In the genomic region with DNA sequence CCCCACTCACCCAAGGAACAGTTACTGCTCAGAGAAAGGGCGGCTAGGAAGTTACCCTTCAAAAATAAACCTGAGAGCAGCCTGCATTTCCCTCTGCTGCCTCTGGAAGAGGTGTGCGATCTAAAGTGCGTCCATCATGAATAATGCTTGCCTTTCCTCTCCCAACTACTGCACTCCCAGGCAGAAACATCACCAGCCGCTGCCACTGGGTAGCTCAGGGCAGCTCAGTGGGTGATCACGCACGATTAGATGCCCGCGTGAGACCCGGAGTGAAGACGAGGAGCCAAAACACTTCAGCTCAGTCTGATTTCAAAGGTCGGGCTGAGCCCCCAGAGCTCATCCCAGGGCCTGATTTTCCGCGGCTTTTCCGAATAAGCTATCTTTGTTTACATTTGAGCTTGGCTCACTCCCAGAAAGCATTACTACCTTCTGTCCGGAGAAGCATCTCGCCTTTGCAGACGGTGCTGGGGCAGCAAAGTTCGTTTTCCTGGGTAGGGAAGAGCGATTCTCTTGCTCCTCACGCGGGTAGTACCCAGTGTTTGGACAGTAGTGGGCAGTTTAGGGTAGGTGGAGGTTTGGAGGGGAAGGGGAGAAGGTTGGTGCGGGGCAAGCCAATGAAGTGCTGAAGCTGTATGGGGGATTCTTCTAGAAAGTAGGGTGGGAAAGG, we compare ENCODE assay signal across 8 mouse cellular contexts. TPM values are rescaled to one million over a fixed set of nuclear protein-coding genes. Genes with fewer than 3 reads are reported as not detected.
DNase-seq lines count a peak whose midpoint lies in the region; ATAC-seq and TF ChIP-seq lines count a peak whose summit lies in the region.

Spats2l (plus strand) TSS at position 162 of the 667 bp plus-strand sequence.

- no peaks in the 10 kb centered on the region for H3K36me3 ChIP-seq in forebrain, embryonic 10.5 days (replicated peaks)
- H3K36me3 ChIP-seq in heart, postnatal 0 days (replicated peaks; ENCODE audit: control insufficient read depth, insufficient read depth, low read length), result no peaks in the 10 kb centered on the region
- no peaks in the 10 kb centered on the region for H3K36me3 ChIP-seq in liver, embryonic 16.5 days (ENCODE audit: control insufficient read depth, insufficient read depth)

- intact Hi-C loops in gastrocnemius, adult 2 months (cut with DNase I), result loop anchor here (5.0 to 10.0 kb wide), 2 partner anchors 171 to 337 kb away; no protein-coding TSS in a partner anchor

- 0 out of 2 replicates have a peak, but pooled peaks have one; percentile 29 for TF ChIP-seq EP300 in heart, postnatal 0 days (IDR thresholded peaks at IDR 0.05; ENCODE audit: low read depth)

- peak; percentile 45 for TF ChIP-seq CTCF in gastrocnemius, adult 2 months (IDR thresholded peaks at IDR 0.05)
- TF ChIP-seq CTCF in heart, postnatal 0 days (IDR thresholded peaks at IDR 0.05; ENCODE audit: low read depth), result peak; percentile 41
- peak; percentile 21; the same call in 1 of the 2 replicates for TF ChIP-seq CTCF in olfactory bulb, adult 2 months (IDR thresholded peaks at IDR 0.05; ENCODE audit: insufficient read depth, low read depth, low read length)

- peak within 1 kb of the TSS; percentile 82 for H3K4me3 ChIP-seq in gastrocnemius, adult 2 months
- peak within 1 kb of the TSS; percentile 87 for H3K4me3 ChIP-seq in forebrain, embryonic 10.5 days
- H3K4me3 ChIP-seq in heart, postnatal 0 days (ENCODE audit: low read depth, low read length), result peak within 1 kb of the TSS; percentile 82
- peak within 1 kb of the TSS; percentile 61 for H3K4me3 ChIP-seq in liver, embryonic 16.5 days (ENCODE audit: low read depth, low read length)
- H3K4me3 ChIP-seq in olfactory bulb, adult 2 months (ENCODE audit: insufficient read depth, low read depth, low read length), result peak within 1 kb of the TSS; percentile 95

- peak within 1 kb of the TSS; percentile 88 for H3K4me2 ChIP-seq in heart, postnatal 0 days (ENCODE audit: low read depth, low read length)
- H3K4me2 ChIP-seq in liver, embryonic 16.5 days (ENCODE audit: low read depth, low read length), result peak within 1 kb of the TSS; percentile 50

- peak; percentile 17 for DNase-seq in gastrocnemius, adult 2 months
- no peak for DNase-seq in gastrocnemius, adult 8-10 months (ENCODE audit: low spot score in 2 of 2)
- DNase-seq in forebrain, embryonic 10.5 days (ENCODE audit: extremely low spot score, low spot score), result peak; percentile 69
- peak; percentile 82 for DNase-seq in heart, postnatal 0 days (ENCODE audit: low spot score)
- DNase-seq in kidney, postnatal 36 days, result peak; percentile 36 to 57
- DNase-seq in urinary bladder, postnatal 36 days (ENCODE audit: low spot score in 2 of 2), result peak; percentile 23 to 44

- ATAC-seq in heart, postnatal 0 days (ENCODE audit: insufficient read depth, low read depth), result peak; percentile 59
- ATAC-seq in liver, embryonic 16.5 days (ENCODE audit: low read depth), result peak; percentile 37

- peak within 1 kb of the TSS; percentile 93 for H3K9ac ChIP-seq in heart, postnatal 0 days (replicated peaks; ENCODE audit: low read depth, low read length)
- peak within 1 kb of the TSS; percentile 58 for H3K9ac ChIP-seq in liver, embryonic 16.5 days (ENCODE audit: low read depth, low read length)

- H3K27ac ChIP-seq in gastrocnemius, adult 2 months, result peak within 1 kb of the TSS; percentile 90
- peak within 1 kb of the TSS; percentile 95 for H3K27ac ChIP-seq in forebrain, embryonic 10.5 days
- peak within 1 kb of the TSS; percentile 91 for H3K27ac ChIP-seq in heart, postnatal 0 days (ENCODE audit: low read depth)
- peak within 1 kb of the TSS; percentile 79 for H3K27ac ChIP-seq in liver, embryonic 16.5 days (ENCODE audit: low read length)
- peak within 1 kb of the TSS; percentile 60 for H3K27ac ChIP-seq in olfactory bulb, adult 2 months (ENCODE audit: insufficient read depth, low read depth, low read length)

- H3K27me3 ChIP-seq in forebrain, embryonic 10.5 days (ENCODE audit: poor library complexity, severe bottlenecking), result peaks cover 33% of the 10 kb centered on the region
- H3K27me3 ChIP-seq in heart, postnatal 0 days (ENCODE audit: control insufficient read depth, insufficient read depth, low read length), result no peaks in the 10 kb centered on the region
- peaks cover 22% of the 10 kb centered on the region for H3K27me3 ChIP-seq in liver, embryonic 16.5 days (ENCODE audit: control insufficient read depth, insufficient read depth, low read depth, low read length)

- no peaks in the 10 kb centered on the region for H3K9me3 ChIP-seq in forebrain, embryonic 10.5 days
- H3K9me3 ChIP-seq in heart, postnatal 0 days (replicated peaks; ENCODE audit: control insufficient read depth, low read length), result no peaks in the 10 kb centered on the region
- no peaks in the 10 kb centered on the region for H3K9me3 ChIP-seq in liver, embryonic 16.5 days (replicated peaks; ENCODE audit: control insufficient read depth, low read length)

- under 1% methylated on average over 22 of the region's 22 CpGs for WGBS in forebrain, embryonic 10.5 days
- WGBS in heart, postnatal 0 days, result under 1% methylated on average over 22 of the region's 22 CpGs
- under 1% methylated on average over 22 of the region's 22 CpGs for WGBS in liver, embryonic 16.5 days (ENCODE audit: insufficient replicate concordance)
- 1% methylated on average over 22 of the region's 22 CpGs for WGBS in olfactory bulb, adult 2 months

- TF ChIP-seq POLR2A in olfactory bulb, adult 2 months (IDR thresholded peaks at IDR 0.05; ENCODE audit: insufficient read depth, low read depth, low read length), result no peak

- peaks cover 38% of the 10 kb centered on the region for H3K4me1 ChIP-seq in forebrain, embryonic 10.5 days
- H3K4me1 ChIP-seq in heart, postnatal 0 days (ENCODE audit: control insufficient read depth, insufficient read depth), result no peaks in the 10 kb centered on the region
- H3K4me1 ChIP-seq in liver, embryonic 16.5 days (ENCODE audit: control insufficient read depth, low read depth, low read length), result no peaks in the 10 kb centered on the region
- no peaks in the 10 kb centered on the region for H3K4me1 ChIP-seq in olfactory bulb, adult 2 months (ENCODE audit: control insufficient read depth, insufficient read depth, low read length)

RNA-seq across cellular contexts. Expression of gene Spats2l, which starts in this region (rescaled TPM):
- 1 to 10 TPM; 2.0 to 4.8 TPM for total RNA-seq in gastrocnemius, adult 2 months (2021)
- 1 to 10 TPM; 1.6 to 2.3 (median 2.1) TPM for total RNA-seq in gastrocnemius, adult 8-10 months (2022)
- 19.0 and 19.9 TPM in 2 replicates for polyA plus RNA-seq in forebrain, embryonic 10.5 days (2016; fragmentation: Nextera tagmentation; extraction: Ambion mirVana)
- 12.5 and 14.1 TPM in 2 replicates for total RNA-seq in heart, postnatal 0 days (2014; rRNA removed; ENCODE audit: low replicate concordance)
- polyA plus RNA-seq in heart, postnatal 0 days (2015; fragmentation: Nextera tagmentation; extraction: Ambion mirVana), result 48.7 and 50.6 TPM in 2 replicates
- 7.6 and 8.4 TPM in 2 replicates for polyA plus RNA-seq in liver, embryonic 16.5 days (2015; fragmentation: Nextera tagmentation; extraction: Ambion mirVana)
- not detected in 2 replicates for polyA plus RNA-seq in olfactory bulb, adult 2 months (2012; ENCODE audit: insufficient read depth, insufficient read length, low replicate concordance, missing spikeins)

Comparison
In these comparisons a context has a peak if more than half of its experiments do, and no peak if none do; other contexts are left out.
1. DNase-seq: peak in gastrocnemius, adult 2 months (single experiment), forebrain, embryonic 10.5 days (single experiment), heart, postnatal 0 days (single experiment), kidney, postnatal 36 days (2 of 2) and urinary bladder, postnatal 36 days (2 of 2); none in gastrocnemius, adult 8-10 months (0 of 2).
2. Peak in every context shown above with its lines, with median percentiles within 50 percentile points of each other: H3K27ac ChIP-seq, H3K4me3 ChIP-seq and CTCF ChIP-seq.